Mouse (Mus musculus): ENCODE results near the gene Stra8.

DNA sequence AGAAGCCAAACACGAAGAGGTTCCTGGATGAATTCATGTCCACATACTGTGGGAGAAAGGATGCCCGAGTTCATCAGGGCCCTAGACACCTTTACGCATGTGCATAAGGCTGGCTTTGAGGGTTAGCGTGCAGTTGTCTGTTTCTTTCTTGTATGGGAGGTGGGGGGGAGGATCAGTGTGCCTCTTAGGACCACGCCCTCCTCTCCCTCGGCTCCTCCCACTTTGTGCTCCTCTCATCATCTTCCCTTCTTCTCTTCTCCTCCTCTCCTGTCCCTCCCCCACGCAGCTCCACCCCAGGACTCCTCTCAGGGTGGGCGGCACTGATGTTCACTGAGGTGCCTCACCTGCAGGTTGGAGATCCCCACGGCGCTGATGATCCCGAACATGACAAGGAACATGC, 28.5 kb downstream of the Stra8 start:
- TF ChIP-seq CTCF (IDR thresholded peaks at IDR 0.05; ENCODE audit: low read depth, low read length) (no peak), POLR2A (IDR thresholded peaks at IDR 0.05; ENCODE audit: borderline replicate concordance, low read depth, low read length) (no peak)

All from bone marrow macrophage, adult 2 months (primary cell).